Mouse (Mus musculus): Measurements from ENCODE around the gene Dzank1. TPM values are rescaled to one million over a fixed set of nuclear protein-coding genes. Genes with fewer than 3 reads are reported as not detected.

Dzank1 gene
- total RNA-seq, 1 experiment = 1.0 TPM

GRCm38 (mm10) chr2:144550529-144550928 lies 23.3 kb upstream of the Dzank1 start, which contains the start of gene Rbbp9:
Rbbp9 (minus strand) TSS chr2:144550869.
- peak; percentile 69 for DNase-seq (ENCODE audit: low read depth, low spot score)
- peak within 1 kb of the TSS; percentile 92 to 97 for H3K4me3 ChIP-seq (ENCODE audit: insufficient read depth in 1 of 2, low read depth in 1 of 2, low read length in 2 of 2, poor library complexity in 1 of 2, severe bottlenecking in 1 of 2)
- H3K9ac ChIP-seq (ENCODE audit: insufficient read depth, low read depth, low read length, poor library complexity, severe bottlenecking) = peak within 1 kb of the TSS; percentile 90
- no peak for TF ChIP-seq CHD2 (IDR thresholded peaks at IDR 0.05; ENCODE audit: low read depth, low read length)
- peak; percentile 94 for TF ChIP-seq HCFC1 (IDR thresholded peaks at IDR 0.05; ENCODE audit: borderline replicate concordance, insufficient read depth, low read length)
- H3K4me1 ChIP-seq (ENCODE audit: control insufficient read depth in 2 of 2, insufficient read depth in 2 of 2, low read length in 2 of 2, poor library complexity in 1 of 2) = peaks cover 0 to 4% of the 10 kb centered on the region in 2 experiments; a peak in 1 of 4 replicates
- H3K27ac ChIP-seq (ENCODE audit: insufficient read depth, low read depth, low read length, poor library complexity, severe bottlenecking) = peak within 1 kb of the TSS; percentile 53; the same call in 1 of the 2 replicates
- H3K9me3 ChIP-seq (ENCODE audit: control insufficient read depth, insufficient read depth, low read depth, low read length) = no peaks in the 10 kb centered on the region
- H3K36me3 ChIP-seq (ENCODE audit: control insufficient read depth, insufficient read depth, low read length, poor library complexity, severe bottlenecking) = no peaks in the 10 kb centered on the region
- in situ Hi-C loops (cut with MboI; ENCODE audit: low sequenced_read_pairs in 2 of 2, unreplicated experiment in 2 of 2) = no loop called here

- DNase-seq (ENCODE audit: low read depth, low spot score) = no peak
- Histone ChIP-seq H3K27ac (ENCODE audit: insufficient read depth, low read depth, low read length, poor library complexity, severe bottlenecking) (no peak overlapping the region), H3K9me3 (ENCODE audit: control insufficient read depth, insufficient read depth, low read depth, low read length) (no peaks in the 10 kb centered on the region), H3K9ac (ENCODE audit: insufficient read depth, low read depth, low read length, poor library complexity, severe bottlenecking) (no peak overlapping the region), H3K36me3 (ENCODE audit: control insufficient read depth, insufficient read depth, low read length, poor library complexity, severe bottlenecking) (peaks cover 7% of the 10 kb centered on the region), H3K4me1 (ENCODE audit: control insufficient read depth in 2 of 2, insufficient read depth in 2 of 2, low read length in 2 of 2, poor library complexity in 1 of 2) (no peaks in the 10 kb centered on the region), H3K4me3 (ENCODE audit: insufficient read depth in 1 of 2, low read depth in 1 of 2, low read length in 2 of 2, poor library complexity in 1 of 2, severe bottlenecking in 1 of 2) (no peak overlapping the region)
- in situ Hi-C loops (cut with MboI; ENCODE audit: low sequenced_read_pairs in 2 of 2, unreplicated experiment in 2 of 2) = no loop called here
- no peak for TF ChIP-seq HCFC1 (IDR thresholded peaks at IDR 0.05; ENCODE audit: borderline replicate concordance, insufficient read depth, low read length)
- no peak for TF ChIP-seq MAFK (IDR thresholded peaks at IDR 0.05; ENCODE audit: insufficient read depth, low read depth, low read length)
- no peak for TF ChIP-seq ZNF384 (IDR thresholded peaks at IDR 0.05; ENCODE audit: low read depth, low read length)
- TF ChIP-seq ZC3H11A (IDR thresholded peaks at IDR 0.05; ENCODE audit: borderline replicate concordance, low read depth, low read length) = no peak
- no peak for TF ChIP-seq CHD2 (IDR thresholded peaks at IDR 0.05; ENCODE audit: low read depth, low read length)
Measured at GRCm38 (mm10) chr2:144547559-144547958, 20.3 kb upstream of the Dzank1 start.

- Histone ChIP-seq H3K4me3 (ENCODE audit: insufficient read depth in 1 of 2, low read depth in 1 of 2, low read length in 2 of 2, poor library complexity in 1 of 2, severe bottlenecking in 1 of 2) (no peak overlapping the region), H3K36me3 (ENCODE audit: control insufficient read depth, insufficient read depth, low read length, poor library complexity, severe bottlenecking) (peaks cover 7% of the 10 kb centered on the region)
Measured at GRCm38 (mm10) chr2:144545481-144545880, 18.3 kb upstream of the Dzank1 start.

GRCm38 (mm10) chr2:144545061-144545460 lies 17.8 kb upstream of the Dzank1 start:
- DNase-seq (ENCODE audit: low read depth, low spot score) = no peak
- Histone ChIP-seq H3K9ac (ENCODE audit: insufficient read depth, low read depth, low read length, poor library complexity, severe bottlenecking) (no peak overlapping the region), H3K36me3 (ENCODE audit: control insufficient read depth, insufficient read depth, low read length, poor library complexity, severe bottlenecking) (peaks cover 7% of the 10 kb centered on the region), H3K4me3 (ENCODE audit: insufficient read depth in 1 of 2, low read depth in 1 of 2, low read length in 2 of 2, poor library complexity in 1 of 2, severe bottlenecking in 1 of 2) (no peak overlapping the region), H3K4me1 (ENCODE audit: control insufficient read depth in 2 of 2, insufficient read depth in 2 of 2, low read length in 2 of 2, poor library complexity in 1 of 2) (no peaks in the 10 kb centered on the region), H3K9me3 (ENCODE audit: control insufficient read depth, insufficient read depth, low read depth, low read length) (no peaks in the 10 kb centered on the region), H3K27ac (ENCODE audit: insufficient read depth, low read depth, low read length, poor library complexity, severe bottlenecking) (no peak overlapping the region)
- TF ChIP-seq ZC3H11A (IDR thresholded peaks at IDR 0.05; ENCODE audit: borderline replicate concordance, low read depth, low read length) (no peak), ZNF384 (IDR thresholded peaks at IDR 0.05; ENCODE audit: low read depth, low read length) (no peak), HCFC1 (IDR thresholded peaks at IDR 0.05; ENCODE audit: borderline replicate concordance, insufficient read depth, low read length) (no peak), CHD2 (IDR thresholded peaks at IDR 0.05; ENCODE audit: low read depth, low read length) (no peak)
- in situ Hi-C loops (cut with MboI; ENCODE audit: low sequenced_read_pairs in 2 of 2, unreplicated experiment in 2 of 2) = no loop called here

More at GRCm38 (mm10) chr2:144545481-144545880, 18.3 kb upstream of the Dzank1 start:
- DNase-seq (ENCODE audit: low read depth, low spot score) = no peak
- no peaks in the 10 kb centered on the region for H3K9me3 ChIP-seq (ENCODE audit: control insufficient read depth, insufficient read depth, low read depth, low read length)
- no peak for TF ChIP-seq ZC3H11A (IDR thresholded peaks at IDR 0.05; ENCODE audit: borderline replicate concordance, low read depth, low read length)
- no peak overlapping the region for H3K27ac ChIP-seq (ENCODE audit: insufficient read depth, low read depth, low read length, poor library complexity, severe bottlenecking)
- in situ Hi-C loops (cut with MboI; ENCODE audit: low sequenced_read_pairs in 2 of 2, unreplicated experiment in 2 of 2) = no loop called here
- H3K4me1 ChIP-seq (ENCODE audit: control insufficient read depth in 2 of 2, insufficient read depth in 2 of 2, low read length in 2 of 2, poor library complexity in 1 of 2) = no peaks in the 10 kb centered on the region
- H3K9ac ChIP-seq (ENCODE audit: insufficient read depth, low read depth, low read length, poor library complexity, severe bottlenecking) = no peak overlapping the region

- TF ChIP-seq ZC3H11A (IDR thresholded peaks at IDR 0.05; ENCODE audit: borderline replicate concordance, low read depth, low read length) = no peak
- no peak for TF ChIP-seq ZNF384 (IDR thresholded peaks at IDR 0.05; ENCODE audit: low read depth, low read length)
- no peak for TF ChIP-seq HCFC1 (IDR thresholded peaks at IDR 0.05; ENCODE audit: borderline replicate concordance, insufficient read depth, low read length)
- no peak for TF ChIP-seq CHD2 (IDR thresholded peaks at IDR 0.05; ENCODE audit: low read depth, low read length)
- no peak for TF ChIP-seq MAFK (IDR thresholded peaks at IDR 0.05; ENCODE audit: insufficient read depth, low read depth, low read length)
- no peaks in the 10 kb centered on the region for H3K9me3 ChIP-seq (ENCODE audit: control insufficient read depth, insufficient read depth, low read depth, low read length)
- in situ Hi-C loops (cut with MboI; ENCODE audit: low sequenced_read_pairs in 2 of 2, unreplicated experiment in 2 of 2) = no loop called here
- no peaks in the 10 kb centered on the region for H3K4me1 ChIP-seq (ENCODE audit: control insufficient read depth in 2 of 2, insufficient read depth in 2 of 2, low read length in 2 of 2, poor library complexity in 1 of 2)
- no peak overlapping the region for H3K27ac ChIP-seq (ENCODE audit: insufficient read depth, low read depth, low read length, poor library complexity, severe bottlenecking)
- H3K36me3 ChIP-seq (ENCODE audit: control insufficient read depth, insufficient read depth, low read length, poor library complexity, severe bottlenecking) = peaks cover 7% of the 10 kb centered on the region
- no peak for DNase-seq (ENCODE audit: low read depth, low spot score)
- no peak overlapping the region for H3K9ac ChIP-seq (ENCODE audit: insufficient read depth, low read depth, low read length, poor library complexity, severe bottlenecking)
- no peak overlapping the region for H3K4me3 ChIP-seq (ENCODE audit: insufficient read depth in 1 of 2, low read depth in 1 of 2, low read length in 2 of 2, poor library complexity in 1 of 2, severe bottlenecking in 1 of 2)
Measured at GRCm38 (mm10) chr2:144544630-144545029, 17.4 kb upstream of the Dzank1 start.

Measured in ES-E14 (cell line).